Mouse (Mus musculus): ENCODE data around the gene Frmd6. TPM values are rescaled to one million over a fixed set of nuclear protein-coding genes. Genes with fewer than 3 reads are reported as not detected.

The Frmd6 gene
- polyA plus RNA-seq, 2 experiments: 1.9 to 2.6 TPM

DNA sequence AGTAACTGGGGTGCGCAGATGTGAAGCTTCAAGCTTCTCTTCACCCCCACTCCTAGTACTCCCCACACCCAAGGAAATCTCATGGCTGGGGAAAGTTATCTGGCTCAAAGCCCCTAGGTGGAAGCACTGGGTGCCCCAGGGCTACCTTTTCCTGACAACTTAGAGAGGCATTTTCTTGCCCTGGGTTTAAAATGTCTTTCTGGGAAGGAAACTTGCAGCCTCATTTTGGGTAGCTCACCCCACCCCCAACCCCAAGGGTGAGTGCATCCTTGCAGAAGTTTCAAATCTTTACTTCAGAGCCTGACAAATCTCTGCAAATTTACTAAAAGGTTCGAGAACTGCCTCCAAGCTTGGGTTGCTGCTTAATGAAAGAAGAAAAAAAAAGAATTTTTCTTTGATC is 47.0 kb upstream of the Frmd6 start:
- Histone ChIP-seq H3K9me3 (ENCODE audit: control insufficient read depth, low read length) (no peaks in the 10 kb centered on the region), H3K4me1 (replicated peaks; ENCODE audit: control insufficient read depth in 2 of 2, insufficient read depth in 2 of 2, low read length in 1 of 2) (peaks cover 0 to 10% of the 10 kb centered on the region in 2 experiments; a peak in 2 of 4 replicates), H3K4me2 (ENCODE audit: low read depth) (no peak overlapping the region), H3K36me3 (replicated peaks; ENCODE audit: control insufficient read depth, insufficient read depth, low read depth) (no peaks in the 10 kb centered on the region), H3K9ac (replicated peaks) (no peak overlapping the region), H3K27me3 (ENCODE audit: control insufficient read depth, insufficient read depth, low read length) (no peaks in the 10 kb centered on the region), H3K4me3 (ENCODE audit: insufficient read depth in 1 of 2, low read depth in 2 of 2, low read length in 2 of 2) (no peak overlapping the region), H3K27ac (no peak overlapping the region)
- no peak for TF ChIP-seq EP300 (IDR thresholded peaks at IDR 0.05; ENCODE audit: low read depth)
- TF ChIP-seq CTCF (IDR thresholded peaks at IDR 0.05; ENCODE audit: low read depth): no peak
- DNase-seq (ENCODE audit: low read depth in 3 of 3, low spot score in 3 of 3) (no peak), ATAC-seq (ENCODE audit: insufficient read depth) (no peak)
- WGBS (ENCODE audit: insufficient replicate concordance): 54% methylated on average over 2 of the region's 2 CpGs

DNA sequence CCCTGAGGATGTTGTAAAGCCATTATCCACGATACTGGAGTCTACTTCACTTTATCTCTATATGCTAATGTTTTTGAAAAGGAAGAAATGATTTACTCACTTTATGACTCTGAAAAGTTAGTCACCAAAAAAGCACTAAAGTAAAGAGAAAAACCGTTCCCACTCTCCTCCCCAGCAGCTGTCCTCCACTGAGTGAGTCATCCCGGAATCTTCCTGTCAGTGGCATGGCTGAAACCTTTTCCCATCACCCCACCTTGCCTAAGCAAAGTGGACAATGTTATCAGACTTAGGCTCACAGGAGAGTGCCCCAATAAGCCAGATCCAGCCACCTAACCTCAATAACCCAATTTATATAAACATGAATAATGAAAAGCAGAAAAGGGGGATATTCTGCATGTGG is 46.6 kb upstream of the Frmd6 start:
- H3K4me2 ChIP-seq (ENCODE audit: low read depth): no peak overlapping the region
- no peak overlapping the region for H3K9ac ChIP-seq (replicated peaks)
- no peak overlapping the region for H3K27ac ChIP-seq
- peaks cover 0 to 10% of the 10 kb centered on the region in 2 experiments; a peak in 2 of 4 replicates for H3K4me1 ChIP-seq (replicated peaks; ENCODE audit: control insufficient read depth in 2 of 2, insufficient read depth in 2 of 2, low read length in 1 of 2)
- H3K4me3 ChIP-seq (ENCODE audit: insufficient read depth in 1 of 2, low read depth in 2 of 2, low read length in 2 of 2): no peak overlapping the region
- no peak for DNase-seq (ENCODE audit: low read depth in 3 of 3, low spot score in 3 of 3)
- H3K27me3 ChIP-seq (ENCODE audit: control insufficient read depth, insufficient read depth, low read length): no peaks in the 10 kb centered on the region
- ATAC-seq (ENCODE audit: insufficient read depth): no peak
- 29% methylated on average over 3 of the region's 3 CpGs for WGBS (ENCODE audit: insufficient replicate concordance)
- TF ChIP-seq EP300 (IDR thresholded peaks at IDR 0.05; ENCODE audit: low read depth) (no peak), CTCF (IDR thresholded peaks at IDR 0.05; ENCODE audit: low read depth) (no peak)
- no peaks in the 10 kb centered on the region for H3K36me3 ChIP-seq (replicated peaks; ENCODE audit: control insufficient read depth, insufficient read depth, low read depth)
- H3K9me3 ChIP-seq (ENCODE audit: control insufficient read depth, low read length): no peaks in the 10 kb centered on the region

DNA sequence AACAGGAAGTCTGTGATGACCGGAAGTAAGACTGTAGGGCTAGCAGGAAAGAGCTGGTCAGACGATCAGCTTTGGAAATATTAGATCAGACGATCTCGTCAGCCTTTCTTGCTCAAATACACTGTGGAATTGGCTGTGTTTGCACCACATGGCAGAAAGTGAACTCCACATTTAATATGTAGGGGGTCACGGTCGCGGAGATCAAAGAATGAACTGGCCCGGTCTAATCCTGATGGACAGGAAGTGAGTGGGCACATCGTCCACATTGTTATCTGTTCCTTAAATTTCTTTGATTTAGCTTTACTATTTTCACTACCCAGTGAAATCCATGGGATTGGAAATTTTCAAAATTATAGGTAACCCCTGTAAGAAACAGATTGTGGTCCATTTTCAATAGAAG is 42.3 kb upstream of the Frmd6 start:
- peaks cover 0 to 3% of the 10 kb centered on the region in 2 experiments; a peak in 1 of 4 replicates for H3K4me1 ChIP-seq (replicated peaks; ENCODE audit: control insufficient read depth in 2 of 2, insufficient read depth in 2 of 2, low read length in 1 of 2)
- H3K9ac ChIP-seq (replicated peaks): no peak overlapping the region
- WGBS (ENCODE audit: insufficient replicate concordance): 29% methylated on average over 9 of the region's 9 CpGs
- no peak overlapping the region for H3K4me3 ChIP-seq (ENCODE audit: insufficient read depth in 1 of 2, low read depth in 2 of 2, low read length in 2 of 2)
- H3K27ac ChIP-seq: no peak overlapping the region
- DNase-seq (ENCODE audit: low read depth in 3 of 3, low spot score in 3 of 3) (no peak), ATAC-seq (ENCODE audit: insufficient read depth) (no peak)
- no peak overlapping the region for H3K4me2 ChIP-seq (ENCODE audit: low read depth)
- H3K9me3 ChIP-seq (ENCODE audit: control insufficient read depth, low read length): no peaks in the 10 kb centered on the region
- H3K36me3 ChIP-seq (replicated peaks; ENCODE audit: control insufficient read depth, insufficient read depth, low read depth): no peaks in the 10 kb centered on the region
- TF ChIP-seq EP300 (IDR thresholded peaks at IDR 0.05; ENCODE audit: low read depth) (no peak), CTCF (IDR thresholded peaks at IDR 0.05; ENCODE audit: low read depth) (no peak)
- no peaks in the 10 kb centered on the region; the same call in 1 of the 2 replicates for H3K27me3 ChIP-seq (ENCODE audit: control insufficient read depth, insufficient read depth, low read length)

DNA sequence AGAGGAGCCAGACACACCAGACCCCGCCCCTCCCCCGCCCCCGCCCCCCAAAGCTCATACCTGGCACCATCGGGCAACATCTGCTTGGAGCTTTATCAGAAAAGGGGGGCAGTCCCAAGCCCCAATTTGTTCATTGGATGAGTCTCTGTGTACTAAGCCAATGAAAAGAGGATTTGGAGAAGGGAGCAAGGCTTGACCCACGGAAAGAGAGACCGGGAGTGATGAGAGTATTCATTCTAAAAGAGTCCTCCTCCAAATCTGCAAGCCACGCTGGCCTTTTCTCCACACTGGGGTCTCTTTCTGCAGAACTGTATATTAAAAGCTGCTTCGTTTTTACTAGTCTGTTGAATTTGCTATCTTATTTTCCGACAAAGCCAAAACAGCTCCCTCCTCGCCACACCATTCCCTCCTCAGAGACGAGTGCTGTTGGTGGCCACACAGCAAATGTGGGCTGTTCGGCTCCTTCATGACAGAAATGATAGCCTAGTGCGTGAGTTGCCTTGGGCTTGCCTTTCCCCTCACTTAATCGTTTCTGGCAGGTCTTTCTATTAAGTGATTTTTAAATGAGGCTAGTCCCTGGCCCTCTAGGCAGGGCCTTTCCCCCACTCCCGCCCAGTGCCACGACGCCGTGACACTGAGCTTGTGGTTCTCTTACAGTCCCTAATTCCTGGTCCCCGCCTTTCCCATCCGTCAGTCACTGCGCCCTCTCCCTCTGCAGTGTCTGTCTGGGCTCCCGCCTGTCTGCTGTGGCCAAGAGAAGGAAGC is 41.7 kb upstream of the Frmd6 start:
- H3K9me3 ChIP-seq (ENCODE audit: control insufficient read depth, low read length): no peaks in the 10 kb centered on the region
- no peaks in the 10 kb centered on the region for H3K36me3 ChIP-seq (replicated peaks; ENCODE audit: control insufficient read depth, insufficient read depth, low read depth)
- 27% methylated on average over 22 of the region's 22 CpGs for WGBS (ENCODE audit: insufficient replicate concordance)
- no peaks in the 10 kb centered on the region; the same call in 1 of the 2 replicates for H3K27me3 ChIP-seq (ENCODE audit: control insufficient read depth, insufficient read depth, low read length)
- TF ChIP-seq EP300 (IDR thresholded peaks at IDR 0.05; ENCODE audit: low read depth) (no peak), CTCF (IDR thresholded peaks at IDR 0.05; ENCODE audit: low read depth) (no peak)
- H3K4me3 ChIP-seq (ENCODE audit: insufficient read depth in 1 of 2, low read depth in 2 of 2, low read length in 2 of 2): no peak overlapping the region
- no peak overlapping the region for H3K4me2 ChIP-seq (ENCODE audit: low read depth)
- H3K4me1 ChIP-seq (replicated peaks; ENCODE audit: control insufficient read depth in 2 of 2, insufficient read depth in 2 of 2, low read length in 1 of 2): peaks cover 0 to 3% of the 10 kb centered on the region in 2 experiments; a peak in 1 of 4 replicates
- no peak for ATAC-seq (ENCODE audit: insufficient read depth)
- no peak overlapping the region for H3K9ac ChIP-seq (replicated peaks)
- H3K27ac ChIP-seq: no peak overlapping the region
- no peak for DNase-seq (ENCODE audit: low read depth in 3 of 3, low spot score in 3 of 3)

DNA sequence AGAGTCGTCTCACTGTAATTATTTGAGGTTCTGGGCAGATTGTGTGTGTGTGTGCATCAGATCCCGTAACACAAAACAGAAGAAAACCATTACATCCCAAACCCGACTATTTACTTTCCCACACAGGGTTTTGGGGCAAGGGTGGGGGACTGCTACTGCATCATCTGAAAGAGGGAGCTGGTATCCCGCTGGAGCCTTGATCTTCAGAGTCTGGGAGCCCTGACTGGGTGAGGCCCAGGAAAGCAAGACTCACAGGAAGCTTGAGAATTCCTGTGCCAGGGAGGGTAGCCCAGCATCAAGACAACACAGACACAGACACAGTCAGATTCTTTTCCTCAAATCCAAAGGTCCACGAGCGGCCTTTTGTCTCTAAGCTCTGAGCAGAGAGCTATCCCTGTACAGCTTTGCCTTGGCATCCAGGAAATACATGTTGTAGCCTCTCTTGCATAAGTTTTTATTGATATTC is 41.0 kb upstream of the Frmd6 start:
- Histone ChIP-seq H3K36me3 (replicated peaks; ENCODE audit: control insufficient read depth, insufficient read depth, low read depth) (no peaks in the 10 kb centered on the region), H3K4me2 (ENCODE audit: low read depth) (no peak overlapping the region), H3K27ac (no peak overlapping the region), H3K4me1 (replicated peaks; ENCODE audit: control insufficient read depth in 2 of 2, insufficient read depth in 2 of 2, low read length in 1 of 2) (peaks cover 0 to 3% of the 10 kb centered on the region in 2 experiments; a peak in 1 of 4 replicates), H3K9ac (replicated peaks) (no peak overlapping the region), H3K27me3 (ENCODE audit: control insufficient read depth, insufficient read depth, low read length) (no peaks in the 10 kb centered on the region; the same call in 1 of the 2 replicates), H3K9me3 (ENCODE audit: control insufficient read depth, low read length) (no peaks in the 10 kb centered on the region), H3K4me3 (ENCODE audit: insufficient read depth in 1 of 2, low read depth in 2 of 2, low read length in 2 of 2) (no peak overlapping the region)
- no peak for DNase-seq (ENCODE audit: low read depth in 3 of 3, low spot score in 3 of 3)
- no peak for ATAC-seq (ENCODE audit: insufficient read depth)
- 31% methylated on average over 6 of the region's 6 CpGs for WGBS (ENCODE audit: insufficient replicate concordance)
- TF ChIP-seq EP300 (IDR thresholded peaks at IDR 0.05; ENCODE audit: low read depth): no peak
- no peak for TF ChIP-seq CTCF (IDR thresholded peaks at IDR 0.05; ENCODE audit: low read depth)
